Mouse (Mus musculus) limb, embryonic 14.5 days (tissue): ENCODE measurements around the gene Dusp10. TPM values are rescaled to one million over a fixed set of nuclear protein-coding genes. Genes with fewer than 3 reads are reported as not detected.

Experiments
- ATAC-seq: fragments of 200-750 bp; cut with Nextera tagmentation; 2 replicates; pipeline ENCODE4 v1.8.0; 2017; ENCODE audit warnings: low read depth, moderate number of reproducible peaks, moderate TSS enrichment; ENCODE audit not compliant: low FRiP score
- DNase-seq: peaks from one replicate; pipeline ENCODE4 v3.0.0-alpha.2; 2015; ENCODE audit warnings: low spot score
- H3K27ac ChIP-seq: fragments of 300-500 bp; sonication (generic); replicated peaks from 2 replicates; pipeline ENCODE4 v1.5.1; 2014; ENCODE audit warnings: low read depth, mild to moderate bottlenecking, low read length, moderate library complexity, mixed read lengths
- H3K27me3 ChIP-seq: fragments of 300-500 bp; sonication (generic); 2 replicates; pipeline ENCODE4 v1.6.1; 2014; ENCODE audit warnings: low read length, mixed read lengths; ENCODE audit not compliant: control insufficient read depth, insufficient read depth
- H3K36me3 ChIP-seq: fragments of 300-500 bp; sonication (generic); 2 replicates; pipeline ENCODE4 v1.6.1; 2014; ENCODE audit warnings: mild to moderate bottlenecking, low read length, moderate library complexity, mixed read lengths; ENCODE audit not compliant: control insufficient read depth, insufficient read depth
- H3K4me1 ChIP-seq: fragments of 300-500 bp; sonication (generic); 2 replicates; pipeline ENCODE4 v1.6.1; 2014; ENCODE audit warnings: antibody characterized with exemption, low read length, mixed read lengths; ENCODE audit not compliant: control insufficient read depth, insufficient read depth
- H3K4me2 ChIP-seq: fragments of 300-500 bp; sonication (generic); replicated peaks from 2 replicates; pipeline ENCODE4 v1.6.1; 2014; ENCODE audit warnings: low read depth, mild to moderate bottlenecking, low read length, moderate library complexity; ENCODE audit not compliant: severe bottlenecking
- H3K4me3 ChIP-seq: fragments of 300-500 bp; sonication (generic); replicated peaks from 2 replicates; pipeline ENCODE4 v1.5.1; 2014; ENCODE audit warnings: low read length
- H3K9ac ChIP-seq: fragments of 300-500 bp; sonication (generic); 2 replicates; pipeline ENCODE4 v1.6.1; 2014; ENCODE audit warnings: mild to moderate bottlenecking, low read depth, low read length, moderate library complexity; ENCODE audit not compliant: severe bottlenecking
- H3K9me3 ChIP-seq: fragments of 300-500 bp; sonication (generic); 2 replicates; pipeline ENCODE4 v1.6.1; 2016; ENCODE audit warnings: low read length; ENCODE audit not compliant: control insufficient read depth
- POLR2A ChIP-seq: fragments of 200-500 bp; IDR thresholded peaks from 2 replicates; pipeline ENCODE4 v1.8.0; 2012; ENCODE audit warnings: inconsistent platforms, mild to moderate bottlenecking, moderate library complexity, borderline replicate concordance; ENCODE audit not compliant: insufficient read depth, insufficient read length; ENCODE audit errors: extremely low read depth
- WGBS: fragments of 180-500 bp; shearing (Covaris S2); extraction: QIAGEN DNeasy Blood & Tissue Kit; methylation state at CpG from one replicate; pipeline ENCODE4 v1.1.7; 2014; 5-methylcytosine and 5-hydroxymethylcytosine counted together
- polyA plus RNA-seq, 2 experiments: library from polyadenylated mRNA; depleted of rRNA in 1 of 2; stranded (reverse) in 1 of 2; unstranded in 1 of 2; fragments of >200 nt; fragmentation: Nextera tagmentation in 1 of 2; extraction: Ambion mirVana in 1 of 2; gene quantifications; 2 replicates each; pipeline versions ENCODE4 v1.2.1 to v1.2.3; 2012 to 2014

The Dusp10 gene
- polyA plus RNA-seq, 2 experiments, result 16.7 to 22.1 TPM

- Histone ChIP-seq H3K36me3 (no peaks in the 10 kb centered on the region), H3K9me3 (no peaks in the 10 kb centered on the region), H3K4me2 (no peak overlapping the region), H3K27me3 (no peaks in the 10 kb centered on the region), H3K27ac (no peak overlapping the region), H3K9ac (no peak overlapping the region), H3K4me1 (no peaks in the 10 kb centered on the region), H3K4me3 (no peak overlapping the region)
- 89% methylated on average over 7 of the region's 7 CpGs for WGBS
- ATAC-seq, result no peak
- DNase-seq, result no peak
- TF ChIP-seq POLR2A, result no peak
These were observed 25.3 kb upstream of the Dusp10 start for GRCm38 (mm10) chr1:183987711-183988245.

- Histone ChIP-seq H3K4me2 (no peak overlapping the region), H3K27ac (no peak overlapping the region), H3K27me3 (no peaks in the 10 kb centered on the region), H3K4me3 (no peak overlapping the region), H3K9me3 (no peaks in the 10 kb centered on the region), H3K36me3 (no peaks in the 10 kb centered on the region), H3K4me1 (no peaks in the 10 kb centered on the region), H3K9ac (no peak overlapping the region)
- no peak for DNase-seq
- 86% methylated on average over 2 of the region's 2 CpGs for WGBS
- ATAC-seq, result no peak
- TF ChIP-seq POLR2A, result no peak
These were observed 21.2 kb upstream of the Dusp10 start for GRCm38 (mm10) chr1:183991921-183992320.

GRCm38 (mm10) chr1:183997207-183997606, 15.9 kb upstream of the Dusp10 start:
- Histone ChIP-seq H3K4me1 (no peaks in the 10 kb centered on the region), H3K9me3 (no peaks in the 10 kb centered on the region), H3K27ac (no peak overlapping the region), H3K4me2 (no peak overlapping the region), H3K9ac (no peak overlapping the region), H3K27me3 (no peaks in the 10 kb centered on the region), H3K36me3 (no peaks in the 10 kb centered on the region), H3K4me3 (no peak overlapping the region)
- WGBS, result 78% methylated on average over 2 of the region's 2 CpGs
- ATAC-seq (no peak), DNase-seq (no peak)
- no peak for TF ChIP-seq POLR2A

DNA sequence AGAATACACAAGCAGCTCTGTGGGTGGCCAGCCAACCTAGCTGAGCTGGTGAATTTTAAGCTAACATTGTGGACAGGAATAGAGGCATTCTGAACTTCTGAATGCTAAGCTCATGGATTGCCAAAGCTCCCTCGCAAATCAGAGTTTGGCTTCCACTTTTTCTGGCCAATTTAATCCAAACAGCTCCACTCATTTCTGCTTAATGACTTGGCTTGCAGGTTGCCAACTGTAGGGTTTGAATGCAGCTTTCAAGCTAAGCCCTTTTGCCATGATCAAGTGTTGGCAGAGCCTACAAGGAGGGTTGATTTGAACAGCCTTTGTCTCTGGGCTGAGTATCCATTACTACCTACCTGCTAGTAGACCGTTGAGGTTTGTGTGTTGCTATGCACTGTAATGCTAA, 10.6 kb upstream of the Dusp10 start:
- Histone ChIP-seq H3K9me3 (no peaks in the 10 kb centered on the region), H3K36me3 (no peaks in the 10 kb centered on the region), H3K27me3 (no peaks in the 10 kb centered on the region), H3K4me3 (no peak overlapping the region), H3K4me1 (no peaks in the 10 kb centered on the region), H3K27ac (no peak overlapping the region), H3K9ac (no peak overlapping the region), H3K4me2 (no peak overlapping the region)
- 75% methylated on average over 2 of the region's 2 CpGs for WGBS
- TF ChIP-seq POLR2A, result no peak
- DNase-seq (no peak), ATAC-seq (no peak)

DNA sequence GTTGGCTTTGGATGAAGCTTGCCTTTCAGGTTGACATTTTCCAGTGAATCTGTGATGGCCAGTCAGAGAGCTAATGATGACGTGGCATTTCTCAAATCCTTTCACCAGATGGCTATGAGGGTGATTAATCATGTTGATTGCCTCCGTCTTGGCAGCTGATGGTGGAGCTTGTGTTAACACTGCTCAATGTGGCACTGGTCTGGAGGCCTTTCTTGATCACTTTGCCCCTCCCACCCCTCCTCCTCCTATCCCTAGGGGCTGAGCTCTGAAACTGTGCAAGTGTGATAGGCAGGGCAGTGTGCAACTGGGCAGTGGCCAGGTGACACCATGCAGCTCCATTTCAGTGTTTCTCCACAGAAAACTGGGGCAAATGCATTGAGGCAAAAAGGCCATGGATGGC, 8.8 kb upstream of the Dusp10 start:
- 43% methylated on average over 2 of the region's 2 CpGs for WGBS
- Histone ChIP-seq H3K27me3 (no peaks in the 10 kb centered on the region), H3K9me3 (no peaks in the 10 kb centered on the region), H3K36me3 (no peaks in the 10 kb centered on the region), H3K27ac (no peak overlapping the region), H3K4me3 (no peak overlapping the region), H3K4me1 (no peaks in the 10 kb centered on the region), H3K9ac (no peak overlapping the region), H3K4me2 (no peak overlapping the region)
- no peak for DNase-seq
- no peak for ATAC-seq
- no peak for TF ChIP-seq POLR2A
